Mouse (Mus musculus): ENCODE measurements around the gene Wif1. TPM values are rescaled to one million over a fixed set of nuclear protein-coding genes. Genes with fewer than 3 reads are reported as not detected.
A peak's percentile ranks its signal among the peaks of the same experiment; 100 is the strongest.

The Wif1 gene
- 1.5 and 1.9 TPM in 2 replicates for polyA plus RNA-seq (2016; fragmentation: Nextera tagmentation; extraction: Ambion mirVana)

GRCm38 (mm10) chr10:121033826-121034568 lies at the start of gene Wif1:
Gene Wif1, plus strand, starts transcription at chr10:121033960.
- DNase-seq (ENCODE audit: low spot score): peak; percentile 87
- peak within 1 kb of the TSS; percentile 62; the same call in 1 of the 2 replicates for H3K27ac ChIP-seq
- peaks cover 11% of the 10 kb centered on the region for H3K4me1 ChIP-seq (replicated peaks)
- peaks cover 46% of the 10 kb centered on the region for H3K27me3 ChIP-seq (ENCODE audit: insufficient read depth, poor library complexity, severe bottlenecking)
- H3K9me3 ChIP-seq: no peaks in the 10 kb centered on the region
- under 1% methylated on average over 49 of the region's 49 CpGs for WGBS
- H3K4me3 ChIP-seq: peak within 1 kb of the TSS; percentile 57
- no peaks in the 10 kb centered on the region for H3K36me3 ChIP-seq

- no peaks in the 10 kb centered on the region for H3K36me3 ChIP-seq
- H3K27ac ChIP-seq: no peak overlapping the region
- no peaks in the 10 kb centered on the region for H3K27me3 ChIP-seq (ENCODE audit: insufficient read depth, poor library complexity, severe bottlenecking)
- H3K9me3 ChIP-seq: no peaks in the 10 kb centered on the region
- WGBS: 91% methylated on average over 2 of the region's 2 CpGs
- H3K4me3 ChIP-seq: no peak overlapping the region
- H3K4me1 ChIP-seq (replicated peaks): no peaks in the 10 kb centered on the region
- DNase-seq (ENCODE audit: low spot score): no peak
Measured at GRCm38 (mm10) chr10:121002135-121002534, 31.6 kb upstream of the Wif1 start.

GRCm38 (mm10) chr10:121011496-121011895 lies 22.3 kb upstream of the Wif1 start:
- H3K27ac ChIP-seq: no peak overlapping the region
- H3K4me1 ChIP-seq (replicated peaks): peaks cover 3% of the 10 kb centered on the region
- H3K27me3 ChIP-seq (ENCODE audit: insufficient read depth, poor library complexity, severe bottlenecking): no peaks in the 10 kb centered on the region
- H3K9me3 ChIP-seq: peaks cover 14% of the 10 kb centered on the region
- WGBS: 89% methylated on average over 4 of the region's 4 CpGs
- DNase-seq (ENCODE audit: low spot score): no peak
- no peaks in the 10 kb centered on the region for H3K36me3 ChIP-seq
- H3K4me3 ChIP-seq: no peak overlapping the region

GRCm38 (mm10) chr10:121016291-121016690 lies 17.5 kb upstream of the Wif1 start:
- Histone ChIP-seq H3K9me3 (peaks cover 20% of the 10 kb centered on the region), H3K4me1 (replicated peaks) (peaks cover 17% of the 10 kb centered on the region), H3K4me3 (no peak overlapping the region), H3K27ac (peak overlapping the region; percentile 73), H3K27me3 (ENCODE audit: insufficient read depth, poor library complexity, severe bottlenecking) (no peaks in the 10 kb centered on the region), H3K36me3 (no peaks in the 10 kb centered on the region)
- no peak for DNase-seq (ENCODE audit: low spot score)
- WGBS: 87% methylated on average over 8 of the region's 8 CpGs

- no peak overlapping the region for H3K4me3 ChIP-seq
- peak; percentile 51 for DNase-seq (ENCODE audit: low spot score)
- peak overlapping the region; percentile 73 for H3K27ac ChIP-seq
- 31% methylated on average over 18 of the region's 18 CpGs for WGBS
- peaks cover 20% of the 10 kb centered on the region for H3K9me3 ChIP-seq
- peaks cover 17% of the 10 kb centered on the region for H3K4me1 ChIP-seq (replicated peaks)
- no peaks in the 10 kb centered on the region for H3K27me3 ChIP-seq (ENCODE audit: insufficient read depth, poor library complexity, severe bottlenecking)
- H3K36me3 ChIP-seq: no peaks in the 10 kb centered on the region
Measured at GRCm38 (mm10) chr10:121016711-121017503, 16.9 kb upstream of the Wif1 start.

- Histone ChIP-seq H3K9me3 (peaks cover 6% of the 10 kb centered on the region; the same call in 1 of the 2 replicates), H3K36me3 (no peaks in the 10 kb centered on the region), H3K27me3 (ENCODE audit: insufficient read depth, poor library complexity, severe bottlenecking) (no peaks in the 10 kb centered on the region), H3K27ac (no peak overlapping the region), H3K4me3 (no peak overlapping the region), H3K4me1 (replicated peaks) (no peaks in the 10 kb centered on the region)
- 76% methylated on average over 5 of the region's 5 CpGs for WGBS
- DNase-seq (ENCODE audit: low spot score): no peak
Measured at GRCm38 (mm10) chr10:121022951-121023350, 10.8 kb upstream of the Wif1 start.

GRCm38 (mm10) chr10:121031802-121032201 lies 2.0 kb upstream of the Wif1 start:
- WGBS: 19% methylated on average over 7 of the region's 7 CpGs
- peaks cover 44% of the 10 kb centered on the region for H3K27me3 ChIP-seq (ENCODE audit: insufficient read depth, poor library complexity, severe bottlenecking)
- H3K27ac ChIP-seq: no peak overlapping the region
- no peak overlapping the region for H3K4me3 ChIP-seq
- H3K9me3 ChIP-seq: no peaks in the 10 kb centered on the region
- H3K4me1 ChIP-seq (replicated peaks): peaks cover 11% of the 10 kb centered on the region
- peak; percentile 48 for DNase-seq (ENCODE audit: low spot score)
- H3K36me3 ChIP-seq: no peaks in the 10 kb centered on the region

GRCm38 (mm10) chr10:121033128-121033791 lies 500 bp upstream of the Wif1 start:
- under 1% methylated on average over 25 of the region's 25 CpGs for whole genome bisulfite sequencing
- peak overlapping the region; percentile 57 for H3K4me3 ChIP-seq
- H3K9me3 ChIP-seq: no peaks in the 10 kb centered on the region
- no peak overlapping the region for H3K27ac ChIP-seq
- H3K27me3 ChIP-seq (ENCODE audit: insufficient read depth, poor library complexity, severe bottlenecking): peaks cover 46% of the 10 kb centered on the region
- peak; percentile 85 for DNase-seq (ENCODE audit: low spot score)
- no peaks in the 10 kb centered on the region for H3K36me3 ChIP-seq
- H3K4me1 ChIP-seq (replicated peaks): peaks cover 11% of the 10 kb centered on the region

GRCm38 (mm10) chr10:121034569-121034947 lies 798 bp downstream of the Wif1 start:
- 12% methylated on average over 5 of the region's 5 CpGs for WGBS

GRCm38 (mm10) chr10:121038556-121039284 lies 5.0 kb downstream of the Wif1 start:
- 91% methylated on average over 4 of the region's 4 CpGs for WGBS
- DNase-seq (ENCODE audit: low spot score): no peak
- H3K27ac ChIP-seq: no peak overlapping the region
- H3K9me3 ChIP-seq: no peaks in the 10 kb centered on the region
- H3K4me3 ChIP-seq: no peak overlapping the region
- H3K27me3 ChIP-seq (ENCODE audit: insufficient read depth, poor library complexity, severe bottlenecking): peaks cover 31% of the 10 kb centered on the region
- H3K4me1 ChIP-seq (replicated peaks): peaks cover 6% of the 10 kb centered on the region
- no peaks in the 10 kb centered on the region for H3K36me3 ChIP-seq

More at GRCm38 (mm10) chr10:121034569-121034947, 798 bp downstream of the Wif1 start:
- peak overlapping the region; percentile 57 for H3K4me3 ChIP-seq
- H3K36me3 ChIP-seq: no peaks in the 10 kb centered on the region
- H3K27me3 ChIP-seq (ENCODE audit: insufficient read depth, poor library complexity, severe bottlenecking): peaks cover 46% of the 10 kb centered on the region
- DNase-seq (ENCODE audit: low spot score): no peak
- H3K9me3 ChIP-seq: no peaks in the 10 kb centered on the region
- H3K27ac ChIP-seq: no peak overlapping the region
- peaks cover 11% of the 10 kb centered on the region for H3K4me1 ChIP-seq (replicated peaks)

- 75% methylated on average over 14 of the region's 14 CpGs for WGBS
- H3K36me3 ChIP-seq: no peaks in the 10 kb centered on the region
- H3K4me3 ChIP-seq: no peak overlapping the region
- H3K9me3 ChIP-seq: no peaks in the 10 kb centered on the region
- peaks cover 11% of the 10 kb centered on the region for H3K27me3 ChIP-seq (ENCODE audit: insufficient read depth, poor library complexity, severe bottlenecking)
- no peak overlapping the region for H3K27ac ChIP-seq
- H3K4me1 ChIP-seq (replicated peaks): no peaks in the 10 kb centered on the region; the same call in 1 of the 2 replicates
- DNase-seq (ENCODE audit: low spot score): peak; percentile 36
Measured at GRCm38 (mm10) chr10:121040911-121041310, 7.2 kb downstream of the Wif1 start.

GRCm38 (mm10) chr10:121047440-121047839 lies 13.7 kb downstream of the Wif1 start:
- no peak overlapping the region for H3K27ac ChIP-seq
- H3K9me3 ChIP-seq: no peaks in the 10 kb centered on the region
- H3K27me3 ChIP-seq (ENCODE audit: insufficient read depth, poor library complexity, severe bottlenecking): no peaks in the 10 kb centered on the region
- H3K4me3 ChIP-seq: no peak overlapping the region
- no peak for DNase-seq (ENCODE audit: low spot score)
- 79% methylated on average over 10 of the region's 10 CpGs for WGBS
- no peaks in the 10 kb centered on the region for H3K4me1 ChIP-seq (replicated peaks)
- H3K36me3 ChIP-seq: no peaks in the 10 kb centered on the region

Data from hindbrain, embryonic 10.5 days (tissue).